Mouse (Mus musculus): Measurements from ENCODE around the gene Ahnak.

- TF ChIP-seq CTCF (IDR thresholded peaks at IDR 0.05; ENCODE audit: extremely low read depth, insufficient read depth, insufficient read length, insufficient replicate concordance) (no peak), POLR2A (IDR thresholded peaks at IDR 0.05; ENCODE audit: low read depth, low read length) (no peak)
Measured at GRCm38 (mm10) chr19:8991245-8991870, 2.3 kb downstream of the Ahnak start.
